Mouse (Mus musculus) embryonic facial prominence, embryonic 13.5 days (tissue): ENCODE data around the gene Tas2r126. TPM values are rescaled to one million over a fixed set of nuclear protein-coding genes. Genes with fewer than 3 reads are reported as not detected.

Experiments used
- polyA plus RNA-seq: library from polyadenylated mRNA; unstranded; fragments of >200 nt; fragmentation: Nextera tagmentation; extraction: Ambion mirVana; gene quantifications from 2 replicates; pipeline ENCODE4 v1.2.1, GENCODE M21; 2015

The Tas2r126 gene
- polyA plus RNA-seq, 1 experiment from 2014 or later = not detected

Other genes starting within 250 kb of the Tas2r126 start
- not detected in 2 replicates for gene Tas2r144, start 219.2 kb upstream of the Tas2r126 start, polyA plus RNA-seq
- 26.5 and 30.2 TPM in 2 replicates for gene Gstk1, start 188.6 kb upstream of the Tas2r126 start, polyA plus RNA-seq
- gene Tmem139, start 172.6 kb upstream of the Tas2r126 start, polyA plus RNA-seq = 0.96 and 1.7 TPM in 2 replicates
- gene Casp2, start 169.6 kb upstream of the Tas2r126 start, polyA plus RNA-seq = 59.5 and 69.9 TPM in 2 replicates
- 0.13 and 0.45 TPM in 2 replicates for gene Clcn1, start 147.8 kb upstream of the Tas2r126 start, polyA plus RNA-seq
- 0.36 and 0.60 TPM in 2 replicates for gene Fam131b, start 109.9 kb upstream of the Tas2r126 start, polyA plus RNA-seq
- gene Zyx, start 84.9 kb upstream of the Tas2r126 start, polyA plus RNA-seq = 77.2 and 81.0 TPM in 2 replicates
- gene Epha1, start 61.3 kb upstream of the Tas2r126 start, polyA plus RNA-seq = 10.5 and 10.8 TPM in 2 replicates
- gene Tas2r143, start 34.3 kb upstream of the Tas2r126 start, polyA plus RNA-seq = not detected in 2 replicates
- gene Tas2r135, start 29.1 kb upstream of the Tas2r126 start, polyA plus RNA-seq = not detected in 2 replicates
- gene Olfr458, start 30.7 kb downstream of the Tas2r126 start, polyA plus RNA-seq = not detected in 2 replicates
- not detected in 2 replicates for gene Olfr457, start 41.8 kb downstream of the Tas2r126 start, polyA plus RNA-seq
- not detected in 2 replicates for gene Olfr456, start 52.7 kb downstream of the Tas2r126 start, polyA plus RNA-seq
- gene Olfr455, start 113.1 kb downstream of the Tas2r126 start, polyA plus RNA-seq = not detected in 2 replicates
- gene Tcaf3, start 163.2 kb downstream of the Tas2r126 start, polyA plus RNA-seq = not detected in 2 replicates
- gene Tcaf2, start 210.7 kb downstream of the Tas2r126 start, polyA plus RNA-seq = 4.3 and 5.3 TPM in 2 replicates